Mouse (Mus musculus) cortical plate, adult 2 months (tissue): ENCODE data around the gene Ganab.

Source experiments
- CTCF ChIP-seq: fragments of 200-500 bp; IDR thresholded peaks from 2 replicates; pipeline ENCODE4 v1.5.1; 2011; ENCODE audit warnings: mild to moderate bottlenecking, control low read depth, low read length; ENCODE audit not compliant: insufficient read depth; ENCODE audit errors: extremely low read depth
- POLR2A ChIP-seq: fragments of 200-500 bp; IDR thresholded peaks from 2 replicates; pipeline ENCODE4 v1.6.1; 2011; ENCODE audit warnings: mild to moderate bottlenecking, low read length, control low read depth; ENCODE audit not compliant: insufficient read depth; ENCODE audit errors: extremely low read depth

- TF ChIP-seq POLR2A (no peak), CTCF (no peak)
Measured at GRCm38 (mm10) chr19:8966198-8966589, 68.3 kb downstream of the Ganab start.
